Mouse (Mus musculus): Measurements from ENCODE around the gene Gm30302. TPM values are rescaled to one million over a fixed set of nuclear protein-coding genes. Genes with fewer than 3 reads are reported as not detected.

Gene Gm30302
- total RNA-seq, 4 experiments from 2014 or later, result not detected

- DNase-seq, result no peak
Observed at GRCm38 (mm10) chr13:49736430-49736829, 62.4 kb downstream of the Gm30302 start.

Other genes with a start within 250 kb of the Gm30302 start
- 1 to 10 TPM; 3.1 to 6.9 (median 5.5) TPM for gene Omd, start 216.5 kb downstream of the Gm30302 start, total RNA-seq (2022)
- 10 to 100 TPM; 52.2 to 83.6 (median 61.4) TPM for gene Ogn, start 191.0 kb downstream of the Gm30302 start, total RNA-seq (2022)
- 1 to 10 TPM in 2 of 4 experiments, under 1 TPM in 2; 0.58 to 1.1 (median 0.96) TPM for gene Cenpp, start 146.2 kb downstream of the Gm30302 start, total RNA-seq (2022)
- 10 to 100 TPM; 17.9 to 23.1 (median 21.0) TPM for gene Nol8, start 145.9 kb downstream of the Gm30302 start, total RNA-seq (2022)
- gene Iars, start 116.9 kb downstream of the Gm30302 start, total RNA-seq (2022), result 10 to 100 TPM; 57.4 to 85.3 (median 75.1) TPM

Data from adrenal gland, adult 8-10 months (tissue).